Mouse (Mus musculus) megakaryocyte, embryonic 14.5 days (primary cell): ENCODE measurements around the gene Pex19. TPM values are rescaled to one million over a fixed set of nuclear protein-coding genes. Genes with fewer than 3 reads are reported as not detected.

Experiments
- H3K27me3 ChIP-seq: replicated peaks from 2 replicates; pipeline ENCODE3; 2012; ENCODE audit warnings: inconsistent platforms
- H3K36me3 ChIP-seq: replicated peaks from 2 replicates; pipeline ENCODE3; 2012; ENCODE audit warnings: low read length, inconsistent platforms, mixed read lengths
- H3K4me1 ChIP-seq: 2 replicates; pipeline ENCODE4 v1.6.1; 2012; ENCODE audit warnings: inconsistent platforms
- H3K4me3 ChIP-seq: replicated peaks from 2 replicates; pipeline ENCODE3; 2012; ENCODE audit warnings: moderate library complexity, mild to moderate bottlenecking, inconsistent platforms
- H3K9me3 ChIP-seq: 2 replicates; pipeline ENCODE4 v1.6.1; 2012; ENCODE audit warnings: inconsistent platforms
- FLI1 ChIP-seq: IDR thresholded peaks from 2 replicates; pipeline ENCODE4 v1.6.1; 2012; ENCODE audit warnings: low read length, inconsistent platforms, mixed read lengths
- GATA1 ChIP-seq: IDR thresholded peaks from 3 replicates; pipeline ENCODE4 v1.6.1; 2012; ENCODE audit warnings: mixed read lengths, low read length, inconsistent platforms, borderline replicate concordance
- polyA plus RNA-seq: library from polyadenylated mRNA; stranded (reverse); fragments of >175 nt; gene quantifications from 2 replicates; pipeline ENCODE4 v1.2.3, GENCODE M21; 2012; ENCODE audit warnings: low replicate concordance; ENCODE audit not compliant: insufficient read depth

Pex19 gene
- polyA plus RNA-seq, 1 experiment: 18.9 TPM

GRCm38 (mm10) chr1:172179102-172179501, 52.5 kb downstream of the Pex19 start:
- Histone ChIP-seq H3K27me3 (no peaks in the 10 kb centered on the region), H3K9me3 (no peaks in the 10 kb centered on the region), H3K36me3 (peaks cover 89% of the 10 kb centered on the region), H3K4me3 (no peak overlapping the region), H3K4me1 (peaks cover 4% of the 10 kb centered on the region; the same call in 1 of the 2 replicates)
- no peak for TF ChIP-seq FLI1
- no peak for TF ChIP-seq GATA1

DNA sequence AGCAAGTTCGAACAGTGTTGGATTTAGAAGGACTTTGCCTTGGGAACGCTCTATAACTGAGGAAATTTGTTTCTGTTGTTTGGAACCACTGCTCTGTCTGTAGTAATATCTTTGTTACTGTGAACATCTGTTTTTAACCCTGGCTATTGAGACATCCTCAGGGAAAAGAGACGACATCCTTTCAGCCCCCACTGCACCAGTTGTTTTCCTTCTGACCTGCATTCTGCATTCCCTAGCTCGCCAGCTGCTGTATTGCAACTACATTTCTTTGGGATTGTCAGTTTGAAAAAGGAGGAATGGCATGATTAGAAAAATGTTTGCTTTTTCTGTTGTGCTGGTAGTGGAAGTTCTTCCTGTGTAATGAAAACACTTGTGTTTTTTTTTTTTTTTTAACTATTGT, 54.3 kb downstream of the Pex19 start:
- Histone ChIP-seq H3K4me1 (peaks cover 4% of the 10 kb centered on the region; the same call in 1 of the 2 replicates), H3K9me3 (no peaks in the 10 kb centered on the region), H3K36me3 (peaks cover 88% of the 10 kb centered on the region), H3K27me3 (no peaks in the 10 kb centered on the region), H3K4me3 (no peak overlapping the region)
- no peak for TF ChIP-seq FLI1
- no peak for TF ChIP-seq GATA1

DNA sequence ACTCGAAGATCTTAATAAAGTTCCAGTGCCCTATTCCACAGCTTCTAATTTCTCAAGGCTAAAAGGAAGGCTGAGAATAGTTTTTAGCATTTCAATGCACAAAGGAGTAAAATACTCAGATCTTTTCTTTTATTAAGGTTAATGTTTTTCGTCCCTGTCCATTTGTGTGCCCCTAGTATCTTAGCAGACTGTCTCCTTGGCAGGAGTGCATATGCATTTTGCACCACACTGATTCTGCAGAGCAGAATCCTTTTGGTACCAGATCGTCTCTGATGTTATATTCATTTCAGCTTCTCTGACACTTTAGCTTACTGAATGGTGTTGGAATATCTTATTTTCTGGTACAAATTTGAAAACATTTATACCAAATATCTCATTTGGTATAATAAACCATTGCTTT, 55.2 kb downstream of the Pex19 start:
- Histone ChIP-seq H3K27me3 (no peaks in the 10 kb centered on the region), H3K36me3 (peaks cover 89% of the 10 kb centered on the region), H3K9me3 (no peaks in the 10 kb centered on the region), H3K4me1 (peaks cover 5% of the 10 kb centered on the region), H3K4me3 (no peak overlapping the region)
- TF ChIP-seq GATA1: no peak
- no peak for TF ChIP-seq FLI1

GRCm38 (mm10) chr1:172183056-172183455, 56.5 kb downstream of the Pex19 start:
- peaks cover 89% of the 10 kb centered on the region for H3K36me3 ChIP-seq
- H3K27me3 ChIP-seq: no peaks in the 10 kb centered on the region
- no peak overlapping the region for H3K4me3 ChIP-seq
- H3K4me1 ChIP-seq: peaks cover 7% of the 10 kb centered on the region
- TF ChIP-seq FLI1 (no peak), GATA1 (no peak)
- H3K9me3 ChIP-seq: no peaks in the 10 kb centered on the region

DNA sequence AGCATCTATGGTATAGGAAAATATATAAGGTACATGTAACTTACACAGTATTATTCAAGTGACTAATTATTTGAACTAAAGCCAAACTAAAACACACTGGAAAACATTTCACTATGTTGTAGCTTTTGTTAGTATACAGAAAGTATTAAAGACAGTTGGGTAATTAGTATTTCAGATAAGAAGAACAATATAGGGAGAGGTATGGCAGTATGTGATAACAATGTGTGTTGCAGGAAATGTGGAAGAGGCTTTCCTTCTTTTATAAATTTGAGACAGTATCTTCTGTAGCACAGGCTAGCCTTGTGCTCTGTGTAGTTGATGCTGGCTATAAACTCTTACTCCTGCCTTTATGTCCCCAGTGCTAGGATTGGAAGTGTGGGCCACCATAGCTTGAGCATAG, 57.4 kb downstream of the Pex19 start:
- peaks cover 91% of the 10 kb centered on the region for H3K36me3 ChIP-seq

More for the DNA sequence above, 57.4 kb downstream of the Pex19 start:
- TF ChIP-seq FLI1 (no peak), GATA1 (no peak)
- Histone ChIP-seq H3K4me3 (no peak overlapping the region), H3K27me3 (no peaks in the 10 kb centered on the region), H3K4me1 (peaks cover 7% of the 10 kb centered on the region), H3K9me3 (no peaks in the 10 kb centered on the region)

Other genes with a start within 250 kb of the Pex19 start
- gene Gm10521, start 231.1 kb upstream of the Pex19 start, polyA plus RNA-seq: 0.36 TPM in 1 of 2 replicates, not detected in the other
- gene Slamf6, start 209.2 kb upstream of the Pex19 start, polyA plus RNA-seq: not detected in 2 replicates
- 3.2 TPM in 1 of 2 replicates, not detected in the other for gene Vangl2, start 98.3 kb upstream of the Pex19 start, polyA plus RNA-seq
- gene Nhlh1, start 69.2 kb upstream of the Pex19 start, polyA plus RNA-seq: not detected in 2 replicates
- gene Copa, start 44.2 kb upstream of the Pex19 start, polyA plus RNA-seq: 2.9 and 15.6 TPM in 2 replicates
- gene Ncstn, start 44.0 kb upstream of the Pex19 start, polyA plus RNA-seq: 0.76 and 7.6 TPM in 2 replicates
- 15.0 and 34.6 TPM in 2 replicates for gene Dcaf8, start 21.3 kb downstream of the Pex19 start, polyA plus RNA-seq
- 6.9 and 11.9 TPM in 2 replicates for gene Pea15a, start 80.0 kb downstream of the Pex19 start, polyA plus RNA-seq
- not detected in 2 replicates for gene Casq1, start 93.1 kb downstream of the Pex19 start, polyA plus RNA-seq
- gene Atp1a4, start 131.7 kb downstream of the Pex19 start, polyA plus RNA-seq: not detected in 2 replicates
- 18.9 and 46.3 TPM in 2 replicates for gene Igsf8, start 134.9 kb downstream of the Pex19 start, polyA plus RNA-seq
- gene Atp1a2, start 171.3 kb downstream of the Pex19 start, polyA plus RNA-seq: 0.03 TPM in 1 of 2 replicates, not detected in the other
- gene Kcnj9, start 202.6 kb downstream of the Pex19 start, polyA plus RNA-seq: 0.13 TPM in 1 of 2 replicates, not detected in the other
- gene Kcnj10, start 214.5 kb downstream of the Pex19 start, polyA plus RNA-seq: 0.12 TPM in 1 of 2 replicates, not detected in the other
- 4.1 and 7.8 TPM in 2 replicates for gene Pigm, start 249.8 kb downstream of the Pex19 start, polyA plus RNA-seq